Mouse (Mus musculus): ENCODE results near the gene Slc6a19.

DNA sequence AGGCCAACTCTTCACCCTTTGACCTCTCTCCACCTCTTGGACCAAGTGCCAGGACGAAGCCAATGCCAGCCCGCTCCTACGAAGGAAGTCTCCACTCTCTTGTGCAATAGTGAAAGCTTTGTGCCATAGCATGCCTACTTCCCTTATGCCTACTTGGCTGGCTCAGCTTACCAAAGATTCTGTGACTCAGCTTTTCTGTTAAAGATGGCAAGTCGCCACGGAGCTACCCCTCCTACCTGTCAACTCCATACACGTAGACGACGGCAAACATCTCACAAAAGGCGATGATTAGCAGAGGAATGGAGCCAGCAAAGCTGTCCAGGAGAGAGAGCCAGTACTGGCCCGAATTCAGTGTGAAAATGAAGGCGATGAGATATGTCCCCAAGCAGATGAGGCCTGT is 21.0 kb downstream of the Slc6a19 start:
- no peak for TF ChIP-seq CTCF (IDR thresholded peaks at IDR 0.05; ENCODE audit: extremely low read depth, insufficient read length, insufficient replicate concordance, low read depth, low read length)
- TF ChIP-seq POLR2A (IDR thresholded peaks at IDR 0.05; ENCODE audit: low read depth, low read length): no peak

Data from small intestine, adult 2 months (tissue).